Mouse (Mus musculus) layer of hippocampus, postnatal 10 days (tissue): ENCODE measurements around the gene Vasn. TPM values are rescaled to one million over a fixed set of nuclear protein-coding genes. Genes with fewer than 3 reads are reported as not detected.
"Not testable (repeated sequence)": the region's sequence is repeated elsewhere in the genome, so short reads cannot be mapped to it uniquely, and the experiment has no call there.

Experiments
- DNase-seq, 2 experiments: peaks; one replicate each; pipeline ENCODE4 v3.0.0; 2021; ENCODE audit warnings: low spot score in 2 of 2
- total RNA-seq, 2 experiments: library from RNA; stranded (reverse); gene quantifications; 2 replicates each; pipeline ENCODE4 v1.2.3; 2021

Vasn gene
- total RNA-seq, 2 experiments from 2014 or later, result 5.1 to 5.7 TPM

- no peak for DNase-seq
These were observed 21.9 kb downstream of the Vasn start for GRCm38 (mm10) chr16:4661605-4662004.

GRCm38 (mm10) chr16:4663806-4664205 lies 24.1 kb downstream of the Vasn start:
- no peak for DNase-seq

GRCm38 (mm10) chr16:4665726-4666125 lies 26.0 kb downstream of the Vasn start:
- DNase-seq, result no peak

GRCm38 (mm10) chr16:4667190-4667808 lies 27.6 kb downstream of the Vasn start:
- peak; percentile 93 to 94 for DNase-seq

- DNase-seq, result no peak
These were observed 30.6 kb downstream of the Vasn start for GRCm38 (mm10) chr16:4670317-4670716.

- DNase-seq, result no peak
These were observed 34.4 kb downstream of the Vasn start for GRCm38 (mm10) chr16:4674091-4674490.

GRCm38 (mm10) chr16:4676836-4677235 lies 37.1 kb downstream of the Vasn start:
- no peak for DNase-seq

GRCm38 (mm10) chr16:4678080-4678479 lies 38.3 kb downstream of the Vasn start:
- no peak for DNase-seq

GRCm38 (mm10) chr16:4679121-4680018 lies 39.6 kb downstream of the Vasn start, which contains the start of gene Coro7:
TSS of gene Coro7 (minus strand) at chr16:4679777.
- peak; percentile 76 to 83 for DNase-seq

- not testable (repeated sequence) for DNase-seq
These were observed 41.2 kb downstream of the Vasn start for GRCm38 (mm10) chr16:4680922-4681455.

GRCm38 (mm10) chr16:4682628-4683179 lies 43.0 kb downstream of the Vasn start:
- no peak for DNase-seq

- DNase-seq, result no peak
These were observed 43.4 kb downstream of the Vasn start for GRCm38 (mm10) chr16:4683193-4683580.

- peak; percentile 98 for DNase-seq
These were observed 44.1 kb downstream of the Vasn start for GRCm38 (mm10) chr16:4683581-4684456.

GRCm38 (mm10) chr16:4684457-4684791 lies 44.7 kb downstream of the Vasn start:
- DNase-seq, result no peak

- not testable (repeated sequence) for DNase-seq
These were observed 49.6 kb downstream of the Vasn start for GRCm38 (mm10) chr16:4689371-4689770.

Other genes starting within 250 kb of the Vasn start
- gene Adcy9, start 219.4 kb upstream of the Vasn start, total RNA-seq, result 10 to 100 TPM; 48.7 to 51.6 TPM
- 10 to 100 TPM; 25.4 to 25.7 TPM for gene Srl, start 98.1 kb upstream of the Vasn start, total RNA-seq
- 1 to 10 TPM; 4.2 to 4.3 TPM for gene Tfap4, start 80.1 kb upstream of the Vasn start, total RNA-seq
- gene Glis2, start 45.2 kb upstream of the Vasn start, total RNA-seq, result 10 to 100 TPM; 23.8 to 26.5 TPM
- 10 to 100 TPM; 71.0 to 77.1 TPM for gene Pam16, start 15.0 kb upstream of the Vasn start, total RNA-seq
- 10 to 100 TPM; 52.7 to 55.1 TPM for gene Dnaja3, start within 50 bp of the Vasn start, total RNA-seq
- 100 to 1,000 TPM in 1 of 2 experiments, 10 to 100 TPM in 1; 93.5 to 116 TPM for gene Coro7, start 39.8 kb downstream of the Vasn start, total RNA-seq
- 10 to 100 TPM; 12.8 to 15.0 TPM for gene Nmral1, start 79.4 kb downstream of the Vasn start, total RNA-seq
- gene Hmox2, start 86.4 kb downstream of the Vasn start, total RNA-seq, result 10 to 100 TPM; 74.1 to 74.5 TPM
- gene Cdip1, start 150.4 kb downstream of the Vasn start, total RNA-seq, result 100 to 1,000 TPM; 137 to 139 TPM
- not detected for gene 4930562C15Rik, start 195.5 kb downstream of the Vasn start, total RNA-seq
- 10 to 100 TPM; 68.9 to 74.7 TPM for gene Ubald1, start 240.4 kb downstream of the Vasn start, total RNA-seq
- 100 to 1,000 TPM; 164 to 168 TPM for gene Mgrn1, start 246.3 kb downstream of the Vasn start, total RNA-seq